Mouse (Mus musculus): Measurements from ENCODE around the gene Esrrg. TPM values are rescaled to one million over a fixed set of nuclear protein-coding genes. Genes with fewer than 3 reads are reported as not detected.

The Esrrg gene
- total and polyA plus RNA-seq, 3 experiments = 0.01 TPM; not detected in 2

DNA sequence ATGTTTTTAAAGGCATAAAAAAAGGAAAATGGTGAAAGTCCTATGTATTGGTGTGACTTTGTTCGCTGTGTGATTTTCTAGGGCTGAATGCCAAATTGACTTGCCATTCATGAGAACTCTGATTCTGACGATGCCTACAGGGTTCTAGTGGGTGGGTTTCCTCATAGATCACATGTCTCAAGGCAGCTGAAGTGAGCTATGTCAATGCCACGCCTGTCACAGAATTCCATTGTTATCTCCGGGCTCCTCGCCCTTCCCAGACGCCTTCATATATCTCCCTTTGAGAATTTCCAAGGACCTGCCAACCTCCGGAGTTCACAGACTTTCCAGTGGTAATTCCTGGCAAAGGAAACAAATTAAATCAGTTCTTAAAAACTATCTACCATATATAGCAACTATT lies 493.2 kb downstream of the Esrrg start:
- no peaks in the 10 kb centered on the region for H3K79me2 ChIP-seq (ENCODE audit: control insufficient read depth, insufficient read depth, low read length, poor library complexity)
- DNase-seq (ENCODE audit: low read depth, low spot score) = no peak
- no peaks in the 10 kb centered on the region for H3K9me3 ChIP-seq (replicated peaks; ENCODE audit: insufficient read depth, low read length)
- H3K27ac ChIP-seq (ENCODE audit: control insufficient read depth, low read depth, low read length) = no peak overlapping the region
- H3K27me3 ChIP-seq (ENCODE audit: control insufficient read depth in 1 of 2, insufficient read depth in 2 of 2, low read length in 2 of 2) = no peaks in the 10 kb centered on the region; a peak in 1 of 4 replicates
- no peak overlapping the region for H3K9ac ChIP-seq (ENCODE audit: control insufficient read depth, low read depth, low read length, poor library complexity, severe bottlenecking)
- H3K4me1 ChIP-seq (ENCODE audit: control insufficient read depth in 1 of 2, insufficient read depth in 2 of 2, low read length in 2 of 2) = no peaks in the 10 kb centered on the region
- no peaks in the 10 kb centered on the region for H3K36me3 ChIP-seq (ENCODE audit: control insufficient read depth in 1 of 2, insufficient read depth in 2 of 2, low read length in 2 of 2)
- H3K4me3 ChIP-seq (ENCODE audit: control insufficient read depth in 1 of 2, insufficient read depth in 1 of 2, low read depth in 2 of 2, low read length in 2 of 2) = no peak overlapping the region
- TF ChIP-seq TAL1 (IDR thresholded peaks at IDR 0.05; ENCODE audit: low read length) (no peak), ZNF384 (IDR thresholded peaks at IDR 0.05; ENCODE audit: low read depth, low read length) (no peak), MXI1 (IDR thresholded peaks at IDR 0.05; ENCODE audit: low read depth, low read length) (no peak), ETS1 (IDR thresholded peaks at IDR 0.05; ENCODE audit: low read depth, low read length) (no peak), ELF1 (IDR thresholded peaks at IDR 0.05; ENCODE audit: low read depth, low read length) (no peak), E2F4 (IDR thresholded peaks at IDR 0.05; ENCODE audit: borderline replicate concordance, low read depth, low read length) (no peak), RCOR1 (IDR thresholded peaks at IDR 0.05; ENCODE audit: low read depth, low read length) (no peak), MYC (IDR thresholded peaks at IDR 0.05; ENCODE audit: low read depth, low read length) (no peak), SMC3 (IDR thresholded peaks at IDR 0.05; ENCODE audit: low read depth, low read length) (no peak), POLR2AphosphoS2 (IDR thresholded peaks at IDR 0.05; ENCODE audit: low read length) (no peak), JUND (IDR thresholded peaks at IDR 0.05; ENCODE audit: low read depth, low read length) (no peak), POLR2AphosphoS5 (IDR thresholded peaks at IDR 0.05; ENCODE audit: borderline replicate concordance, low read depth, low read length) (no peak), MAX (IDR thresholded peaks at IDR 0.05; ENCODE audit: low read length) (no peak), ZKSCAN1 (IDR thresholded peaks at IDR 0.05; ENCODE audit: low read depth, low read length) (no peak), CHD1 (IDR thresholded peaks at IDR 0.05; ENCODE audit: low read depth, low read length) (no peak), TCF12 (IDR thresholded peaks at IDR 0.05; ENCODE audit: low read depth, low read length) (no peak)

DNA sequence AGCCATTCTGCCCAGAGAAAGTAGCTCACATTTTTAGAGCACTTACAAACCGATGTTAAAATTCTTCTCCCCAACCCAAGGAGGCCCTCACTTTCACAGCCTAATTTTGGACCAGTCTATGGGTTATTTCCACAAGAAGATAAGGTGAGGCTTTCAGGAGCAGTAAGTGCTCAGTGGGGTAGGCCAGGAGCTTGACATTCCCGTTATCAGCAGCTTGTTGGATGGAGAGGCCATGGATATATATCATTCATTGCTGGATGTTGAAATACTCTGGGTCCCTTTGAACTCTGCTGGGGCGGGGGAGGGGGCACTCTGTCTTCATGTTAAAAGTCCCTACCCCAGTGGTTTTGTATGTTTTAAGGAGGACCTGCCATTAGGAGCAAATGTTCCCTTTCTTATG lies 494.6 kb downstream of the Esrrg start:
- no peak overlapping the region for H3K9ac ChIP-seq (ENCODE audit: control insufficient read depth, low read depth, low read length, poor library complexity, severe bottlenecking)
- H3K4me1 ChIP-seq (ENCODE audit: control insufficient read depth in 1 of 2, insufficient read depth in 2 of 2, low read length in 2 of 2) = peaks cover 0 to 5% of the 10 kb centered on the region in 2 experiments; a peak in 3 of 4 replicates
- no peaks in the 10 kb centered on the region for H3K9me3 ChIP-seq (replicated peaks; ENCODE audit: insufficient read depth, low read length)
- no peak overlapping the region for H3K4me3 ChIP-seq (ENCODE audit: control insufficient read depth in 1 of 2, insufficient read depth in 1 of 2, low read depth in 2 of 2, low read length in 2 of 2)
- DNase-seq (ENCODE audit: low read depth, low spot score) = no peak
- peaks cover 0 to 7% of the 10 kb centered on the region in 2 experiments; a peak in 2 of 4 replicates for H3K36me3 ChIP-seq (ENCODE audit: control insufficient read depth in 1 of 2, insufficient read depth in 2 of 2, low read length in 2 of 2)
- TF ChIP-seq CTCF (IDR thresholded peaks at IDR 0.05 in 2 of 3, conservative IDR thresholded peaks at IDR 0.05 in 1 of 3; ENCODE audit: control insufficient read depth in 1 of 3, insufficient read depth in 1 of 3, low read depth in 2 of 3, low read length in 3 of 3, poor library complexity in 1 of 3, severe bottlenecking in 1 of 3) (no peak), UBTF (IDR thresholded peaks at IDR 0.05; ENCODE audit: borderline replicate concordance, insufficient read depth, low read depth, low read length) (no peak), ETS1 (IDR thresholded peaks at IDR 0.05; ENCODE audit: low read depth, low read length) (no peak), SIN3A (IDR thresholded peaks at IDR 0.05; ENCODE audit: low read length) (no peak), MAX (IDR thresholded peaks at IDR 0.05; ENCODE audit: low read length) (no peak), RCOR1 (IDR thresholded peaks at IDR 0.05; ENCODE audit: low read depth, low read length) (no peak), MAZ (IDR thresholded peaks at IDR 0.05; ENCODE audit: low read depth, low read length) (no peak), JUND (IDR thresholded peaks at IDR 0.05; ENCODE audit: low read depth, low read length) (no peak), GABPA (IDR thresholded peaks at IDR 0.05; ENCODE audit: low read depth, low read length) (no peak), POLR2A (IDR thresholded peaks at IDR 0.05; ENCODE audit: control insufficient read depth in 1 of 2, insufficient read depth in 1 of 2, low read depth in 1 of 2, low read length in 2 of 2, poor library complexity in 1 of 2) (no peak), USF2 (IDR thresholded peaks at IDR 0.05; ENCODE audit: borderline replicate concordance in 1 of 2, insufficient read depth in 1 of 2, low read depth in 1 of 2, low read length in 2 of 2) (no peak)
- H3K27me3 ChIP-seq (ENCODE audit: control insufficient read depth in 1 of 2, insufficient read depth in 2 of 2, low read length in 2 of 2) = no peaks in the 10 kb centered on the region; a peak in 1 of 4 replicates
- no peak overlapping the region for H3K27ac ChIP-seq (ENCODE audit: control insufficient read depth, low read depth, low read length)
- H3K79me2 ChIP-seq (ENCODE audit: control insufficient read depth, insufficient read depth, low read length, poor library complexity) = no peaks in the 10 kb centered on the region
